Mouse (Mus musculus): ENCODE measurements at regions not wholly inside any gene's neighbourhood (a gene's known extent, or its start where the extent isn't known, plus 50 kb on each side); places are given as distances from the start of the nearest gene placed in this dataset.
"Not testable (repeated sequence)": the region's sequence is repeated elsewhere in the genome, so short reads cannot be mapped to it uniquely, and the experiment has no call there.

- in situ Hi-C loops (cut with MboI) = no loop called here
Measured at GRCm38 (mm10) chr1:161728546-161729206, 59.6 kb downstream of the Fasl start.

- in situ Hi-C loops (cut with MboI) = not testable (repeated sequence)
Measured at GRCm38 (mm10) chr1:161727357-161727756, 60.9 kb downstream of the Fasl start.

GRCm38 (mm10) chr1:161726098-161726497, 62.2 kb downstream of the Fasl start:
- in situ Hi-C loops (cut with MboI) = not testable (repeated sequence)

GRCm38 (mm10) chr1:161719876-161720275, 68.4 kb downstream of the Fasl start:
- in situ Hi-C loops (cut with MboI) = no loop called here

- in situ Hi-C loops (cut with MboI) = no loop called here
Measured at GRCm38 (mm10) chr1:161718254-161718653, 70.0 kb downstream of the Fasl start.

GRCm38 (mm10) chr1:161712918-161713317, 75.4 kb downstream of the Fasl start:
- in situ Hi-C loops (cut with MboI) = no loop called here

GRCm38 (mm10) chr1:161712283-161712682, 76.0 kb downstream of the Fasl start:
- in situ Hi-C loops (cut with MboI) = no loop called here

- in situ Hi-C loops (cut with MboI) = no loop called here
Measured at GRCm38 (mm10) chr1:161707049-161707448, 81.2 kb downstream of the Fasl start.

GRCm38 (mm10) chr1:161704961-161705360, 83.3 kb downstream of the Fasl start:
- in situ Hi-C loops (cut with MboI) = no loop called here

- in situ Hi-C loops (cut with MboI) = no loop called here
Measured at GRCm38 (mm10) chr1:161704527-161704926, 83.8 kb downstream of the Fasl start.

- in situ Hi-C loops (cut with MboI) = no loop called here
Measured at GRCm38 (mm10) chr1:161695886-161696285, 92.4 kb downstream of the Fasl start.

GRCm38 (mm10) chr1:161693768-161694160, 94.5 kb downstream of the Fasl start:
- in situ Hi-C loops (cut with MboI) = no loop called here

- in situ Hi-C loops (cut with MboI) = no loop called here
Measured at GRCm38 (mm10) chr1:161692836-161693767, 95.2 kb downstream of the Fasl start.

GRCm38 (mm10) chr1:161688946-161689345, 99.3 kb downstream of the Fasl start:
- in situ Hi-C loops (cut with MboI) = loop anchor here (5.0 kb wide), 1 partner anchor 287 kb away; no protein-coding TSS in a partner anchor

- in situ Hi-C loops (cut with MboI) = loop anchor here (5.0 kb wide), 1 partner anchor 285 kb away; no protein-coding TSS in a partner anchor
Measured at GRCm38 (mm10) chr1:161687548-161687947, 100.7 kb downstream of the Fasl start.

GRCm38 (mm10) chr1:161680558-161680957, 107.7 kb downstream of the Fasl start:
- in situ Hi-C loops (cut with MboI) = no loop called here

- in situ Hi-C loops (cut with MboI) = no loop called here
Measured at GRCm38 (mm10) chr1:161670937-161671336, 117.4 kb downstream of the Fasl start.

- in situ Hi-C loops (cut with MboI) = no loop called here
Measured at GRCm38 (mm10) chr1:161664321-161664720, 124.0 kb downstream of the Fasl start.

GRCm38 (mm10) chr1:161663351-161663750, 124.9 kb downstream of the Fasl start:
- in situ Hi-C loops (cut with MboI) = no loop called here

GRCm38 (mm10) chr1:161662241-161662640, 126.1 kb downstream of the Fasl start:
- in situ Hi-C loops (cut with MboI) = no loop called here

- in situ Hi-C loops (cut with MboI) = no loop called here
Measured at GRCm38 (mm10) chr1:161657511-161657910, 130.8 kb downstream of the Fasl start.

- in situ Hi-C loops (cut with MboI) = no loop called here
Measured at GRCm38 (mm10) chr1:161649387-161649786, 138.9 kb downstream of the Fasl start.

GRCm38 (mm10) chr1:161632098-161632497, 137.6 kb downstream of the Tnfsf18 start:
- in situ Hi-C loops (cut with MboI) = no loop called here

Measured in mature B cell (primary cell).